Mouse (Mus musculus) bone marrow macrophage, adult 2 months (primary cell): ENCODE measurements around the gene Tbx1. TPM values are rescaled to one million over a fixed set of nuclear protein-coding genes. Genes with fewer than 3 reads are reported as not detected.

Experiments
- H3K27ac ChIP-seq: 2 replicates; pipeline ENCODE4 v1.5.1; 2012; ENCODE audit warnings: low read depth, low read length; ENCODE audit not compliant: insufficient read depth
- H3K4me1 ChIP-seq: 2 replicates; pipeline ENCODE4 v1.6.1; 2012; ENCODE audit warnings: low read length; ENCODE audit not compliant: control insufficient read depth, insufficient read depth
- H3K4me3 ChIP-seq: 2 replicates; pipeline ENCODE4 v1.5.1; 2012; ENCODE audit warnings: mild to moderate bottlenecking, low read length, moderate library complexity; ENCODE audit not compliant: insufficient read depth
- CTCF ChIP-seq: IDR thresholded peaks from 2 replicates; pipeline ENCODE4 v1.5.1; 2012; ENCODE audit warnings: low read depth, mild to moderate bottlenecking, low read length, moderate library complexity
- POLR2A ChIP-seq: IDR thresholded peaks from 2 replicates; pipeline ENCODE4 v1.6.1; 2012; ENCODE audit warnings: mild to moderate bottlenecking, low read depth, low read length, borderline replicate concordance
- polyA plus RNA-seq: library from polyadenylated mRNA; stranded (reverse); fragments of >200 nt; gene quantifications from 2 replicates; pipeline ENCODE4 v1.2.4, GENCODE M21; 2012; ENCODE audit not compliant: missing spikeins, insufficient read depth, insufficient read length

Gene Tbx1
- polyA plus RNA-seq, 1 experiment: not detected

DNA sequence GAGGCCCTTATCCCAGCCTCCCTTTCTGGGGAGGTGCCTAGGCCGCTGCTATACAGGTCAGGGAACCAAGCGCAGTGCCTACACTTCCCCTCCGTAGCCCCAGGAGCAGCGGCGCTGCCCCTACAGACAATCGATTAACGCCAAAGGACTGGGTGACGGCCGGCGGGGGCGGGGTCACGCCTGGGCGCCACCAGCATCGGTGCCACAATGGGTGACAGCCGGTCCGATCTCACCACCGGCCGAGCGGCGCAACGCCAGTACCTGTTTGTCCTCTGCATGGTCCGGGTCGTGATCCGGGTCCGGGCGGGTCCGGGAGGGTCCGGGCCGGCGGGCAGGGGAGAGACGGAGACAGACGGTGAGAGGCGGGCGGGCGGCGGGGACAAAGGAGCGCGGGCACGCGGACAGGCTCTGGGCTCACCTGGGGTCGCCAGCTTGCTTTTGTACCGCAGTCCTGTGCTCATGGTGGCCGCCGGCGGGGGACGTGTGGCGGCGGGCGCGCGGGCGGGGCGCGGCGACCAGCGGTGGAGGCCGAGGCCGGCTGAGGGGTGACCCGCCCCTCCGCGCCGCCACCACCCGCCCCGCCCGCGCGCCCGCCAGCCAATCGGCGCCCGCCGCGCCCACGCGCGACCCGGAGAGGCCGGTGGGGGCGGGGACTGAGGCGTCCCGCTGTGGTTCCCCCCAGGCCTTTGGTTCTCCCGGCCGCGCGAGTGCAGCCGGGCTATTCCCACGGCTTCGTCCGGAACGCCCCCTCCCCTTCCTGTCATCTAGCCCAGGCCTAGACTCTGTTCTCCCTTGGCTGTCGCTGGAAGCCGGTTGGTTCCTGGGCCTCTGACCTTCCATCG lies 39.1 kb upstream of the Tbx1 start, which contains the start of gene Sept5:
Gene Sept5, minus strand, starts transcription at position 565 of the 842 bp plus-strand sequence.
- Histone ChIP-seq H3K27ac (no peak within 1 kb of the TSS), H3K4me1 (peaks cover 4% of the 10 kb centered on the region; the same call in 1 of the 2 replicates), H3K4me3 (peak within 1 kb of the TSS; percentile 59)
- TF ChIP-seq POLR2A: no peak
- no peak for TF ChIP-seq CTCF

DNA sequence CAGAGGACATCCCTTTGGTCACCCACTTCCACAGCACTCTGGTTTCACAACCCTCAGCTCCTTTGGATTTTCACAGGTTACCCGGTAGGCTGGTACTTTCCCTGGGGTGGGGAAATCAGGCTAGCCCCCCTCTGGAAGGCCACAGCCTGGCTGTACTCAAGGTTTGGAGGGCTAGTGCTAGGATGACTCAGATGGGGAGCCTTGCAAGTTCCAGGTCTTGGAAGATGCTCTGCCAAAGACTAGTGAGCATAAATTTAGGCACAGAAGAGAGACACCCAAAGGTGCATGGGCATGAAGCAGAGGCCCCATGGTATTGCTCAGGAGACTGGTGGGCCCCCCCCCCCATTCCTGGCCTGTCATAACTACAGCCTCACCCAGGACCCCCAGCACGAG lies 38.5 kb upstream of the Tbx1 start:
- H3K27ac ChIP-seq: no peak overlapping the region
- H3K4me3 ChIP-seq: peak overlapping the region; percentile 59
- H3K4me1 ChIP-seq: peaks cover 4% of the 10 kb centered on the region; the same call in 1 of the 2 replicates
- TF ChIP-seq POLR2A: no peak
- TF ChIP-seq CTCF: no peak

DNA sequence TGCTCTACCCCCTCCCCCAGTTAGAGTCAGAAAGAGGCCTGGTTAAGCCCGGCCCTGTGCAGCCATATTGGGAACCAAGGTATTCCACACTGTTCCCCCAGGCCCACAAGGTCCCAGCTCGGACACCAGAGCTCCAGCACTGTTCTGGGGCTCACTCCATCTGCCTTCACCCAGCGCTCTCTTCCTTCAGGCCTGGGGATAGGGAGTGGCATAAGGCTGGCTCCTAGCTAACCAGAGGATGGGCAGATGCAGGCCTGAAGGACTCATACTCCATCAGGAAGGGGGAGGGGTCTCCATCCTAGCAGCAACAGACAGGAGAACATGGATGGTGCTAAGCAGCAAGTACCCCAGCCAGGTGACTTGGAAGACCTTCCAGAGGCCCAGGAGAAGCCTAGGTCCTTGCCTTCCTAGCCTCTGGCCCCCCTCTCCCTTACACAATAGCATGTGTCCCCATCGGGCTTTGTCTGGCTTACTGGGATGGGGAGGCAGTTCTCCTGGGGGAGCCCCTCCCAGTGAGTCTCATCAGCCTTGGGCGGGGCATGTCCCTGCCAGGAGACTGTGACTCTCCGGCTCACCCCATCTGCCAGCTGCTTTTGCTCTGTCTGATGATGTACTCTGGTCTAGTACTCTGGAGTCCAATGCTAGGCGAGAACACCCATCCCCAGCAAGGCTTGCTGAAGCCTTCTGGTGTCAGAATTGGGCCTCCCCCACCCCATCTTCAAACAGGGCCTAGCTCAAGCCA lies 37.9 kb upstream of the Tbx1 start:
- Histone ChIP-seq H3K4me3 (no peak overlapping the region), H3K27ac (no peak overlapping the region), H3K4me1 (peaks cover 4% of the 10 kb centered on the region; the same call in 1 of the 2 replicates)
- no peak for TF ChIP-seq POLR2A
- no peak for TF ChIP-seq CTCF

DNA sequence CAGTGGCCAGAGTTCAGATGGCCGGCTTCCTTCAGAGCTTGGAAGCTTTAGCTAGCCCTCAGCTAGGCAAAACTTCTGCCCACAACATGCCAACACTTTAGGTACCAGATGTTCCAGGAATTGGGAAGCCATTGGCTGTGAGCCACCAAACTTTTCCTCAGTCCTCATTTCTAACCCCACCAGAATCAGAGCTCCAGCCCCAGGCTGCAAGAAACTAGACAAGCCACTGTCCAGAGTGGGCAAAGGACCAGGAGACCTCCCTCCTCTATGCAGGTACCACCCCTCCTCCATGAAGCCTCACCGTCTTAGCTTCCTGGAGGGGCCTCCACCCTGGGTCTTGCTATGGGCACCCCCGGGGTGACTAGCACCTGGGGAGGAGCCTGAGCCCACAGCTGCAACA lies 36.7 kb upstream of the Tbx1 start:
- H3K27ac ChIP-seq: no peak overlapping the region
- H3K4me3 ChIP-seq: no peak overlapping the region
- TF ChIP-seq POLR2A (no peak), CTCF (no peak)
- peaks cover 4% of the 10 kb centered on the region; the same call in 1 of the 2 replicates for H3K4me1 ChIP-seq

DNA sequence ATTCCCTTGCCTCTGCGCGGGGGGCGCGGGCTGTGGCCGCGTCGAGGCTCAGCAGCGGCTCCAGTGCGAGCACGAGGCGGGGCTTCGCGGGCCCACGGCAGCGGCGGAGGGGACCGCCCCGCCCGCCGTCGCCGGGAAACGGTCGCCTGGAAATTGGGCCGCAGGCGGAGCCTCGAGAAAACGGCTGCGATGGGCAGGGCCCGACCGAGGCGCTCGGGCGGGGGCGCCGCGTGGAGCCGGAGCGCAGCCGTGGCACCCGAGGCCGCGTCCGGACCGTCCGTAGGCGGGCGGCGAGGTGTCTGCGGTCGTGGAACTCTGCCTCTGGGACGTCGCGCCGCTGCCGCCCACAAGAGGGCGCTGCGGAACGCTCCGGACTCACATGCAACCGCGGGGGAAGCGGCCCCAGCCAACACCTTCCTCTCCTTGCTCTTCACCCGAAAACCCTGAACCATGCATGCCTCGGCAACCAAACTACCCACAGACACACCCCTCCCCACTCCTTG lies 36.0 kb upstream of the Tbx1 start, which contains the start of gene Gm49601:
Gene Gm49601, minus strand, starts transcription at position 52 of the 503 bp plus-strand sequence.
- TF ChIP-seq CTCF (peak; percentile 48), POLR2A (no peak)
- Histone ChIP-seq H3K27ac (no peak within 1 kb of the TSS), H3K4me1 (peaks cover 4% of the 10 kb centered on the region; the same call in 1 of the 2 replicates), H3K4me3 (peak within 1 kb of the TSS; percentile 47)

DNA sequence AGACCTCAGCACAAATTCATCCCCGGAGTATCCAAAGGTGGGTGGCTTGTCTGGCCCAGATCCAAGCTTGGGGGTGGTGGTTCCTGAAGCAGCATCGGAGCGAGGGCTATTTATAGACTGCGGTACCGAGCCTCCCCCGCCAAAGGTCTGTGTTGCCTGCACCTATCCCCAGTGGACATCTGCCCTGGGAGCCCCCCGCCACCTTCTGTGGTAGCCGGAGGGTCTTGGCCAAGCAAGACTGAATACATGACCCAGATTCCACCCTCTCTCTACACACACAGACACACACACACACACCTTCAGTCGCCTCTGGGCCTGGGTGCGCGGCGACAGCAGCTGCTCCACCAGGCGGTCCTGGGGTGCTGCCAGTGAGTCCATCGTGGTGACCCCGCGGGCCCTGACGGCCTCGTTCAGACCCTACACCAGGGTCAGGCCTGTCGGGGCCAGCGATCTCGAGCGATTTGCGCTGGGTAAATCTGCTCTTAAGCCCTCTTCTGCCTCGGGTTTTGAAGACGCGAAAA lies 35.4 kb upstream of the Tbx1 start:
- H3K4me3 ChIP-seq: peak overlapping the region; percentile 47
- peaks cover 4% of the 10 kb centered on the region; the same call in 1 of the 2 replicates for H3K4me1 ChIP-seq
- no peak for TF ChIP-seq CTCF
- no peak for TF ChIP-seq POLR2A
- H3K27ac ChIP-seq: no peak overlapping the region

DNA sequence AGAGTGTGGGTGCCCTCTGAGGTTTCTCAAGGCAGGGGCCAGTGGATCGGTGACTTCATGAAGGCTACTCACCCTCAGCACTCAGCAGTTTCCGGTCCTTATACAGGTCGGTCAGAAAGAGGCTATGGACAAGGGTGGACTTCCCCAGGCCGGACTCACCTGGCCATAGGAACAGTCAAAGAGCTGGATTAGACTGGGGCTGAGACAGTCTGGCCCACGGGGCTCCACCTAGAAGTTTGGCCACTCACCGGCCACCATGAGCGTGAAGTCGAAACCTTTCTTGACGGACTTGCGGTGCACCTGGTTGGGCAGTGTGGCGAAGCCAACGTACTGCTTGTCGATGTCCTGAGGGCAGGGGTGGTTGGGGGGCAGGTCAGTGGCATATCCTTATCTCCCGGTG lies 34.6 kb upstream of the Tbx1 start:
- Histone ChIP-seq H3K27ac (no peak overlapping the region), H3K4me3 (no peak overlapping the region), H3K4me1 (peaks cover 4% of the 10 kb centered on the region; the same call in 1 of the 2 replicates)
- TF ChIP-seq CTCF (no peak), POLR2A (no peak)

DNA sequence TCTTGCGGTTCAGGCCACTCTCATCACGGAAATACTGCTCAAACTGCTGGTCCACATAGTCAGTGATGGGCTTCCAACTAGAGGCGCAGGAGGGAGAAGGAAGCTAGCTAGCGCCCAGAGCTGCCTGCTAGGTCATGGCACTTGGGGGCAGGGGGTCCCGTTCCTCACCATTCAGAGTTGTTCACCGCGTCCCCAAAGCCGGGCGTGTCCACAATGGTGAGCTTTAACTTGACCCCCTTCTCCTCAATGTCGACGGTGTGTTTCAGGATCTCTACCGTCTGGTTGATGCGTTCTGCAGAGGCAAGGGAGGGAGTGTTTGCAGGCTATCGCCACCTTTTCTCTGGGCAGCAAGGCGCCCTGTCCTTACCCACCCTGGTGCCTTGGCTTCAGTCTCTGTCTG lies 34.2 kb upstream of the Tbx1 start:
- no peak for TF ChIP-seq POLR2A
- no peak for TF ChIP-seq CTCF
- Histone ChIP-seq H3K4me3 (no peak overlapping the region), H3K27ac (no peak overlapping the region), H3K4me1 (peaks cover 4% of the 10 kb centered on the region; the same call in 1 of the 2 replicates)

DNA sequence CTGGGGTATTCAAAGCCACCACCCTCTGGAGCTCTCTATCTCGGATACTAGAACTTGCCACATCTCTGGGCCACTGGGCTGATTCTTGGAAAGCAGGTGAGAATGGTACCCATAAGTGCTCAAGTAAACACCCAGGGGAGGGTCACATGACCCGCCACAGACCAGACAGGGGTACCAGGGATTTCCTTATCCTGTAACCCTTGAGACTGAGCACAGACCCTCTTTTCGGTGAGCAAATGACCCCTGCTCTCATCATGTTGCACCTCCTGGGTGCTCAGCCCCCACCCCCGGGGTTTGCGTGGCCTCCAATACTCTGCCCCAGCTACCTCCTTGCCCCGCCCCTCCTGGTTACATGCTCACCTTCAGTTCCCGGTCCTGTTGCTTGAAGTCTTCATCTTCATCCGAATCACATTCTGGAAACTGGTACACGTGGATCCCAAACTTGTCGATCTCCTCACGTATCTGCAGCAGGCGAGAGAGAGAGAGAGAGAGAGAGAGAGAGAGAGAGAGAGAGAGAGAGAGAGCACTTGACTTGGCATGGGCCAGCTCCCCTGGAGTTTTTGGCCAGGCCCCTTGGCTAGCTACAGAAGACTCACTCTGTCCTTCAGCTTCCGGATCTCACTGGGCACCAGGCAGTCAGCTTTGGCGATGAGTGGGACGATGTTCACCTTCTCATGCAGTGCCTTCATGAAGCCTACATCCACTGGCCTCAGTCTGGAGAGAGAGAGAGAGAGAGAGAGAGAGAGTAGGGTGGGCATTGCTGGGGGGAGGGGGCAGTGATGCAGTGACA lies 33.5 kb upstream of the Tbx1 start:
- TF ChIP-seq CTCF (no peak), POLR2A (no peak)
- no peak overlapping the region for H3K4me3 ChIP-seq
- no peak overlapping the region for H3K27ac ChIP-seq
- peaks cover 4% of the 10 kb centered on the region; the same call in 1 of the 2 replicates for H3K4me1 ChIP-seq
